Mouse (Mus musculus): Measurements from ENCODE around the gene Olfr1033. TPM values are rescaled to one million over a fixed set of nuclear protein-coding genes. Genes with fewer than 3 reads are reported as not detected.
"Not testable (repeated sequence)": the region's sequence is repeated elsewhere in the genome, so short reads cannot be mapped to it uniquely, and the experiment has no call there.

Gene Olfr1033
- polyA plus RNA-seq, 1 experiment, result not detected

- Histone ChIP-seq H3K4me1 (ENCODE audit: control insufficient read depth, insufficient read depth, low read length) (no peaks in the 10 kb centered on the region), H3K4me3 (ENCODE audit: low read depth, low read length) (no peak within 1 kb of the TSS), H3K27me3 (ENCODE audit: control insufficient read depth, insufficient read depth, low read length, poor library complexity, severe bottlenecking) (no peaks in the 10 kb centered on the region), H3K27ac (ENCODE audit: insufficient read depth, low read length) (no peak within 1 kb of the TSS), H3K9me3 (replicated peaks; ENCODE audit: control insufficient read depth, insufficient read depth, low read length, poor library complexity, severe bottlenecking) (no peaks in the 10 kb centered on the region), H3K9ac (ENCODE audit: low read depth, poor library complexity, severe bottlenecking) (no peak within 1 kb of the TSS), H3K36me3 (ENCODE audit: control insufficient read depth, insufficient read depth, low read length, poor library complexity, severe bottlenecking) (no peaks in the 10 kb centered on the region)
- TF ChIP-seq POLR2A (IDR thresholded peaks at IDR 0.05; ENCODE audit: insufficient read depth, low read length) (no peak), EP300 (IDR thresholded peaks at IDR 0.05; ENCODE audit: insufficient read depth, low read depth, low read length) (no peak)
Observed at GRCm38 (mm10) chr2:86045561-86045960, 25.1 kb downstream of the Olfr1033 start, which contains the start of gene Olfr1034. TSS of gene Olfr1034 (plus strand) at chr2:86045861.

GRCm38 (mm10) chr2:86050777-86051176 is 30.3 kb downstream of the Olfr1033 start:
- H3K27me3 ChIP-seq (ENCODE audit: control insufficient read depth, insufficient read depth, low read length, poor library complexity, severe bottlenecking); H3K27ac ChIP-seq (ENCODE audit: insufficient read depth, low read length); H3K36me3 ChIP-seq (ENCODE audit: control insufficient read depth, insufficient read depth, low read length, poor library complexity, severe bottlenecking); H3K4me1 ChIP-seq (ENCODE audit: control insufficient read depth, insufficient read depth, low read length); H3K9ac ChIP-seq (ENCODE audit: low read depth, poor library complexity, severe bottlenecking); H3K9me3 ChIP-seq (replicated peaks; ENCODE audit: control insufficient read depth, insufficient read depth, low read length, poor library complexity, severe bottlenecking); H3K4me3 ChIP-seq (ENCODE audit: low read depth, low read length): not testable (repeated sequence)
- 0 out of 2 replicates have a peak, but pooled peaks have one; percentile 52 for TF ChIP-seq EP300 (IDR thresholded peaks at IDR 0.05; ENCODE audit: insufficient read depth, low read depth, low read length)

- H3K27me3 ChIP-seq (ENCODE audit: control insufficient read depth, insufficient read depth, low read length, poor library complexity, severe bottlenecking); H3K4me3 ChIP-seq (ENCODE audit: low read depth, low read length); H3K36me3 ChIP-seq (ENCODE audit: control insufficient read depth, insufficient read depth, low read length, poor library complexity, severe bottlenecking); H3K9me3 ChIP-seq (replicated peaks; ENCODE audit: control insufficient read depth, insufficient read depth, low read length, poor library complexity, severe bottlenecking); H3K27ac ChIP-seq (ENCODE audit: insufficient read depth, low read length); H3K4me1 ChIP-seq (ENCODE audit: control insufficient read depth, insufficient read depth, low read length); H3K9ac ChIP-seq (ENCODE audit: low read depth, poor library complexity, severe bottlenecking): not testable (repeated sequence)
Observed at GRCm38 (mm10) chr2:86063766-86064165, 43.3 kb downstream of the Olfr1033 start.

GRCm38 (mm10) chr2:86070189-86070588 is 49.8 kb downstream of the Olfr1033 start:
- Histone ChIP-seq H3K4me3 (ENCODE audit: low read depth, low read length) (no peak overlapping the region), H3K9me3 (replicated peaks; ENCODE audit: control insufficient read depth, insufficient read depth, low read length, poor library complexity, severe bottlenecking) (peaks cover 7% of the 10 kb centered on the region; the same call in 1 of the 2 replicates)
- TF ChIP-seq EP300 (IDR thresholded peaks at IDR 0.05; ENCODE audit: insufficient read depth, low read depth, low read length) (no peak), CTCF (IDR thresholded peaks at IDR 0.05; ENCODE audit: low read depth, low read length) (no peak), POLR2A (IDR thresholded peaks at IDR 0.05; ENCODE audit: insufficient read depth, low read length) (no peak)

DNA sequence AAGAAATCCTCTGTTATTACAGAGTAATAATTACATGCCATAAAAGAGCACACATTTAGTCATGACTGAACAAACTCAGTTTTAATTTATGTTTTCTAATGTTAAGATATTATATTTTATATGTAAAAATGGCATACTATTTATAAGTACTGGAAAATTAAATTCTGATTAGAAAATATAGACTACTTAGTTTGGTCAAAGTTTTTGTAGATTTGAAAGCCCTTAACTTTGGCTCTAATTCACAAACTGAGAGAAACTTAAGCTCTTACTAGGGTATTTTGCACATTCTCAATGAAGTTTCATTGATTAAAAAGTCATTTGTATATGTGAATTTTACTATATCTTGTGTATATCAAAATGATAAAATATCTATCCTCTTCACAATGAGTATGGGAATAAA is 53.3 kb downstream of the Olfr1033 start, which contains the start of gene Olfr1036:
Gene Olfr1036 (plus strand): TSS at position 301 of the 400 bp plus-strand sequence.
- not testable (repeated sequence) for H3K27me3 ChIP-seq (ENCODE audit: control insufficient read depth, insufficient read depth, low read length, poor library complexity, severe bottlenecking); H3K36me3 ChIP-seq (ENCODE audit: control insufficient read depth, insufficient read depth, low read length, poor library complexity, severe bottlenecking); H3K9me3 ChIP-seq (replicated peaks; ENCODE audit: control insufficient read depth, insufficient read depth, low read length, poor library complexity, severe bottlenecking); H3K9ac ChIP-seq (ENCODE audit: low read depth, poor library complexity, severe bottlenecking); H3K27ac ChIP-seq (ENCODE audit: insufficient read depth, low read length); H3K4me1 ChIP-seq (ENCODE audit: control insufficient read depth, insufficient read depth, low read length); H3K4me3 ChIP-seq (ENCODE audit: low read depth, low read length)

More at GRCm38 (mm10) chr2:86070189-86070588, 49.8 kb downstream of the Olfr1033 start:
- no peaks in the 10 kb centered on the region for H3K36me3 ChIP-seq (ENCODE audit: control insufficient read depth, insufficient read depth, low read length, poor library complexity, severe bottlenecking)
- no peaks in the 10 kb centered on the region for H3K27me3 ChIP-seq (ENCODE audit: control insufficient read depth, insufficient read depth, low read length, poor library complexity, severe bottlenecking)
- H3K4me1 ChIP-seq (ENCODE audit: control insufficient read depth, insufficient read depth, low read length), result no peaks in the 10 kb centered on the region
- H3K27ac ChIP-seq (ENCODE audit: insufficient read depth, low read length), result no peak overlapping the region
- H3K9ac ChIP-seq (ENCODE audit: low read depth, poor library complexity, severe bottlenecking), result no peak overlapping the region

DNA sequence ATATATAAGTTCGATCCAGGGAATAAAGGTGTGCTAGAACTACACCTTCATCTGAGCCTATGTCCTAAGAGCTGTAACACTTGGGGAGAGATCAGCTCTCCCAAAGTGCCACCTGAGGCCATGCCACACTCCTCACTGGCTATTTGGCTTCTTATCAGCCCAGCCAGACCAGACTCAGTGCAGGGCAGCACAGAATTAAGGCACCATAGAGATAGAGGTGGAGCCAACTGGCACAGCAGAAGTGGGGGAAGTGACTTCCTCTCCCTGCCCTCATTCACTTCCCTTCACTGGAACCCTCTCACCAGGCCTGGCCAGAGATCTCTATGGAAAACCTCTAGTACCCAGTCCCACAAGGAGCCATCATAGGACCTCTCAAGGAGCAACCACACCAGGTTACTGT is 60.0 kb downstream of the Olfr1033 start:
- H3K9me3 ChIP-seq (replicated peaks; ENCODE audit: control insufficient read depth, insufficient read depth, low read length, poor library complexity, severe bottlenecking); H3K27me3 ChIP-seq (ENCODE audit: control insufficient read depth, insufficient read depth, low read length, poor library complexity, severe bottlenecking); H3K36me3 ChIP-seq (ENCODE audit: control insufficient read depth, insufficient read depth, low read length, poor library complexity, severe bottlenecking); H3K9ac ChIP-seq (ENCODE audit: low read depth, poor library complexity, severe bottlenecking); H3K27ac ChIP-seq (ENCODE audit: insufficient read depth, low read length); H3K4me1 ChIP-seq (ENCODE audit: control insufficient read depth, insufficient read depth, low read length); H3K4me3 ChIP-seq (ENCODE audit: low read depth, low read length): not testable (repeated sequence)

GRCm38 (mm10) chr2:86087285-86087684 is 66.9 kb downstream of the Olfr1033 start, which contains the start of gene Olfr1037:
TSS of gene Olfr1037 (minus strand) at chr2:86087385.
- H3K9me3 ChIP-seq (replicated peaks; ENCODE audit: control insufficient read depth, insufficient read depth, low read length, poor library complexity, severe bottlenecking), result no peaks in the 10 kb centered on the region
- H3K4me1 ChIP-seq (ENCODE audit: control insufficient read depth, insufficient read depth, low read length), result no peaks in the 10 kb centered on the region
- no peak within 1 kb of the TSS for H3K27ac ChIP-seq (ENCODE audit: insufficient read depth, low read length)
- no peak within 1 kb of the TSS for H3K9ac ChIP-seq (ENCODE audit: low read depth, poor library complexity, severe bottlenecking)
- H3K36me3 ChIP-seq (ENCODE audit: control insufficient read depth, insufficient read depth, low read length, poor library complexity, severe bottlenecking), result no peaks in the 10 kb centered on the region
- no peaks in the 10 kb centered on the region for H3K27me3 ChIP-seq (ENCODE audit: control insufficient read depth, insufficient read depth, low read length, poor library complexity, severe bottlenecking)
- H3K4me3 ChIP-seq (ENCODE audit: low read depth, low read length), result no peak within 1 kb of the TSS
- no peak for TF ChIP-seq CTCF (IDR thresholded peaks at IDR 0.05; ENCODE audit: low read depth, low read length)
- TF ChIP-seq POLR2A (IDR thresholded peaks at IDR 0.05; ENCODE audit: insufficient read depth, low read length), result no peak
- TF ChIP-seq EP300 (IDR thresholded peaks at IDR 0.05; ENCODE audit: insufficient read depth, low read depth, low read length), result no peak

Other genes starting within 250 kb of the Olfr1033 start
- gene Olfr1014, start 247.9 kb upstream of the Olfr1033 start, polyA plus RNA-seq (2011; ENCODE audit: insufficient read depth, insufficient read length, low read depth, missing spikeins), result not detected in 2 replicates
- gene Olfr1015, start 238.6 kb upstream of the Olfr1033 start, polyA plus RNA-seq (2011; ENCODE audit: insufficient read depth, insufficient read length, low read depth, missing spikeins), result not detected in 2 replicates
- not detected in 2 replicates for gene Olfr1016, start 218.1 kb upstream of the Olfr1033 start, polyA plus RNA-seq (2011; ENCODE audit: insufficient read depth, insufficient read length, low read depth, missing spikeins)
- not detected in 2 replicates for gene Olfr1018, start 202.2 kb upstream of the Olfr1033 start, polyA plus RNA-seq (2011; ENCODE audit: insufficient read depth, insufficient read length, low read depth, missing spikeins)
- not detected in 2 replicates for gene Olfr1019, start 175.2 kb upstream of the Olfr1033 start, polyA plus RNA-seq (2011; ENCODE audit: insufficient read depth, insufficient read length, low read depth, missing spikeins)
- not detected in 2 replicates for gene Olfr1020, start 173.6 kb upstream of the Olfr1033 start, polyA plus RNA-seq (2011; ENCODE audit: insufficient read depth, insufficient read length, low read depth, missing spikeins)
- gene Olfr1022, start 152.0 kb upstream of the Olfr1033 start, polyA plus RNA-seq (2011; ENCODE audit: insufficient read depth, insufficient read length, low read depth, missing spikeins), result not detected in 2 replicates
- gene Olfr1023, start 135.0 kb upstream of the Olfr1033 start, polyA plus RNA-seq (2011; ENCODE audit: insufficient read depth, insufficient read length, low read depth, missing spikeins), result not detected in 2 replicates
- gene Olfr1024, start 115.6 kb upstream of the Olfr1033 start, polyA plus RNA-seq (2011; ENCODE audit: insufficient read depth, insufficient read length, low read depth, missing spikeins), result not detected in 2 replicates
- gene Olfr1025-ps1, start 105.4 kb upstream of the Olfr1033 start, polyA plus RNA-seq (2011; ENCODE audit: insufficient read depth, insufficient read length, low read depth, missing spikeins), result not detected in 2 replicates
- gene Olfr1026, start 99.1 kb upstream of the Olfr1033 start, polyA plus RNA-seq (2011; ENCODE audit: insufficient read depth, insufficient read length, low read depth, missing spikeins), result not detected in 2 replicates
- gene Olfr1028, start 70.2 kb upstream of the Olfr1033 start, polyA plus RNA-seq (2011; ENCODE audit: insufficient read depth, insufficient read length, low read depth, missing spikeins), result not detected in 2 replicates
- not detected in 2 replicates for gene Olfr1029, start 46.7 kb upstream of the Olfr1033 start, polyA plus RNA-seq (2011; ENCODE audit: insufficient read depth, insufficient read length, low read depth, missing spikeins)
- not detected in 2 replicates for gene Olfr1030, start 41.4 kb upstream of the Olfr1033 start, polyA plus RNA-seq (2011; ENCODE audit: insufficient read depth, insufficient read length, low read depth, missing spikeins)
- not detected in 2 replicates for gene Olfr1031, start 30.3 kb upstream of the Olfr1033 start, polyA plus RNA-seq (2011; ENCODE audit: insufficient read depth, insufficient read length, low read depth, missing spikeins)
- gene Olfr1032, start 15.1 kb upstream of the Olfr1033 start, polyA plus RNA-seq (2011; ENCODE audit: insufficient read depth, insufficient read length, low read depth, missing spikeins), result not detected in 2 replicates
- not detected in 2 replicates for gene Olfr1034, start 25.2 kb downstream of the Olfr1033 start, polyA plus RNA-seq (2011; ENCODE audit: insufficient read depth, insufficient read length, low read depth, missing spikeins)
- gene Olfr1036, start 53.4 kb downstream of the Olfr1033 start, polyA plus RNA-seq (2011; ENCODE audit: insufficient read depth, insufficient read length, low read depth, missing spikeins), result not detected in 2 replicates
- not detected in 2 replicates for gene Olfr1037, start 66.8 kb downstream of the Olfr1033 start, polyA plus RNA-seq (2011; ENCODE audit: insufficient read depth, insufficient read length, low read depth, missing spikeins)
- gene Olfr1039, start 115.3 kb downstream of the Olfr1033 start, polyA plus RNA-seq (2011; ENCODE audit: insufficient read depth, insufficient read length, low read depth, missing spikeins), result not detected in 2 replicates
- gene Olfr1040, start 126.1 kb downstream of the Olfr1033 start, polyA plus RNA-seq (2011; ENCODE audit: insufficient read depth, insufficient read length, low read depth, missing spikeins), result not detected in 2 replicates
- gene Olfr1042, start 141.2 kb downstream of the Olfr1033 start, polyA plus RNA-seq (2011; ENCODE audit: insufficient read depth, insufficient read length, low read depth, missing spikeins), result not detected in 2 replicates
- not detected in 2 replicates for gene Olfr1043, start 146.9 kb downstream of the Olfr1033 start, polyA plus RNA-seq (2011; ENCODE audit: insufficient read depth, insufficient read length, low read depth, missing spikeins)
- gene Olfr1044, start 157.2 kb downstream of the Olfr1033 start, polyA plus RNA-seq (2011; ENCODE audit: insufficient read depth, insufficient read length, low read depth, missing spikeins), result not detected in 2 replicates
- gene Olfr52, start 165.1 kb downstream of the Olfr1033 start, polyA plus RNA-seq (2011; ENCODE audit: insufficient read depth, insufficient read length, low read depth, missing spikeins), result not detected in 2 replicates
- gene Olfr1045, start 182.4 kb downstream of the Olfr1033 start, polyA plus RNA-seq (2011; ENCODE audit: insufficient read depth, insufficient read length, low read depth, missing spikeins), result not detected in 2 replicates
- not detected in 2 replicates for gene Olfr1046, start 198.7 kb downstream of the Olfr1033 start, polyA plus RNA-seq (2011; ENCODE audit: insufficient read depth, insufficient read length, low read depth, missing spikeins)
- not detected in 2 replicates for gene Olfr1047, start 210.8 kb downstream of the Olfr1033 start, polyA plus RNA-seq (2011; ENCODE audit: insufficient read depth, insufficient read length, low read depth, missing spikeins)
- not detected in 2 replicates for gene Olfr1048, start 219.7 kb downstream of the Olfr1033 start, polyA plus RNA-seq (2011; ENCODE audit: insufficient read depth, insufficient read length, low read depth, missing spikeins)
- not detected in 2 replicates for gene Olfr1049, start 237.7 kb downstream of the Olfr1033 start, polyA plus RNA-seq (2011; ENCODE audit: insufficient read depth, insufficient read length, low read depth, missing spikeins)